Mouse (Mus musculus) hindbrain, embryonic 15.5 days (tissue): Measurements from ENCODE around the gene Fgf11. TPM values are rescaled to one million over a fixed set of nuclear protein-coding genes. Genes with fewer than 3 reads are reported as not detected.
A peak's percentile ranks its signal among the peaks of the same experiment; 100 is the strongest.

Experiments
- ATAC-seq: fragments of 200-750 bp; cut with Nextera tagmentation; 2 replicates; pipeline ENCODE4 v1.8.0; 2017; ENCODE audit warnings: low read depth, moderate number of reproducible peaks, moderate TSS enrichment; ENCODE audit not compliant: low FRiP score
- H3K27ac ChIP-seq: fragments of 300-500 bp; sonication (generic); replicated peaks from 2 replicates; pipeline ENCODE4 v1.5.1; 2015; ENCODE audit warnings: mild to moderate bottlenecking, inconsistent platforms
- H3K27me3 ChIP-seq: fragments of 300-500 bp; sonication (generic); 2 replicates; pipeline ENCODE4 v1.6.1; 2015; ENCODE audit warnings: control low read depth, inconsistent platforms
- H3K36me3 ChIP-seq: fragments of 300-500 bp; sonication (generic); 2 replicates; pipeline ENCODE4 v1.6.1; 2015; ENCODE audit warnings: control low read depth, inconsistent platforms
- H3K4me1 ChIP-seq: fragments of 300-500 bp; sonication (generic); replicated peaks from 2 replicates; pipeline ENCODE4 v1.6.1; 2015; ENCODE audit warnings: control low read depth, inconsistent platforms
- H3K4me2 ChIP-seq: fragments of 300-500 bp; sonication (generic); 2 replicates; pipeline ENCODE4 v1.6.1; 2015; ENCODE audit warnings: moderate library complexity, mild to moderate bottlenecking, inconsistent platforms
- H3K4me3 ChIP-seq: fragments of 300-500 bp; sonication (generic); 2 replicates; pipeline ENCODE4 v1.5.1; 2015; ENCODE audit warnings: mild to moderate bottlenecking, inconsistent platforms
- H3K9ac ChIP-seq: fragments of 300-500 bp; sonication (generic); 2 replicates; pipeline ENCODE4 v1.6.1; 2015; ENCODE audit warnings: inconsistent platforms
- H3K9me3 ChIP-seq: fragments of 300-500 bp; sonication (generic); 2 replicates; pipeline ENCODE4 v1.6.1; 2016; ENCODE audit warnings: control low read depth, inconsistent platforms
- WGBS: fragments of 180-500 bp; shearing (Covaris S2); methylation state at CpG from one replicate; pipeline ENCODE4 v1.1.7; 2015; 5-methylcytosine and 5-hydroxymethylcytosine counted together
- polyA plus RNA-seq: library from polyadenylated mRNA; unstranded; fragments of >200 nt; fragmentation: Nextera tagmentation; extraction: Ambion mirVana; gene quantifications from 2 replicates; pipeline ENCODE4 v1.2.1, GENCODE M21; 2015

Fgf11 gene
- polyA plus RNA-seq, 1 experiment from 2014 or later = 7.1 TPM

DNA sequence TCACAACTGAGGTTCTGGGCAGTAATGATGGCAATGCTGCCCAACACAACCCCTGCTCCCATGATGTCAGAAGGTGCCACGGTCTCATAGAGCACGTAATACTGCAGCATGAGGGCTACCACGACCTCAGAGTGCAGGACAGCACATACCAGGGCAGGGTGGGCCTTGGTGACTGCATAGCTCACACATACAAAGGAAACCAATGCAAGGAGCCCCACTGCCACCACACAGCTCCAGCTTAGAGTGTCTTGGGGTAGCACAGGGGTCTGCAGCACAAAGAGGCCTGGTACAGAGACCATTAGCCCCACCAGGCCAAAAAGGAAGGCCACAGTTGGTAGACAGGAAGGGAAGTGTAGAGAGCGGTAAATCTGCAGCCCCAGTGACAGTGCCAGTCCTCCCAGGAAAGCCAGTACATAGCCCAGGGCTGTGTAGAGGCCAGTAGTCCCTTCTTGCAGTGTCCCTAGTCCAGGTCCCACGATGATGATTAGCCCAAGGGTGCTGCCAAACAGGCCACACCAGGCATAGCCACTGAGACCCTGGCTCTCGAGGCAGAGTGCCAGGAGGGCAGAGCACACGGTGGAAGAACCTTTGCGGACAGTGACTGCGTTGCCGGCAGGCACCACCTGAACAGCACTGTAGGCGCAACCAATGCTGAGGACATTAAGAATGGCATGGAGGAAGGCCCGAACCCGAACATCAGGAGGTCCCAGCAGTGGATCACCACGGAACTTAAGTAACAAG lies 41.3 kb downstream of the Fgf11 start:
- no peak for ATAC-seq
- H3K27me3 ChIP-seq = no peaks in the 10 kb centered on the region
- peak overlapping the region; percentile 46 for H3K4me3 ChIP-seq
- H3K9ac ChIP-seq = peak overlapping the region; percentile 62
- WGBS = 77% methylated on average over 14 of the region's 14 CpGs
- no peaks in the 10 kb centered on the region for H3K9me3 ChIP-seq
- peaks cover 43% of the 10 kb centered on the region for H3K4me1 ChIP-seq
- H3K27ac ChIP-seq = peak overlapping the region; percentile 97
- peak overlapping the region; percentile 79 for H3K4me2 ChIP-seq
- no peaks in the 10 kb centered on the region for H3K36me3 ChIP-seq

DNA sequence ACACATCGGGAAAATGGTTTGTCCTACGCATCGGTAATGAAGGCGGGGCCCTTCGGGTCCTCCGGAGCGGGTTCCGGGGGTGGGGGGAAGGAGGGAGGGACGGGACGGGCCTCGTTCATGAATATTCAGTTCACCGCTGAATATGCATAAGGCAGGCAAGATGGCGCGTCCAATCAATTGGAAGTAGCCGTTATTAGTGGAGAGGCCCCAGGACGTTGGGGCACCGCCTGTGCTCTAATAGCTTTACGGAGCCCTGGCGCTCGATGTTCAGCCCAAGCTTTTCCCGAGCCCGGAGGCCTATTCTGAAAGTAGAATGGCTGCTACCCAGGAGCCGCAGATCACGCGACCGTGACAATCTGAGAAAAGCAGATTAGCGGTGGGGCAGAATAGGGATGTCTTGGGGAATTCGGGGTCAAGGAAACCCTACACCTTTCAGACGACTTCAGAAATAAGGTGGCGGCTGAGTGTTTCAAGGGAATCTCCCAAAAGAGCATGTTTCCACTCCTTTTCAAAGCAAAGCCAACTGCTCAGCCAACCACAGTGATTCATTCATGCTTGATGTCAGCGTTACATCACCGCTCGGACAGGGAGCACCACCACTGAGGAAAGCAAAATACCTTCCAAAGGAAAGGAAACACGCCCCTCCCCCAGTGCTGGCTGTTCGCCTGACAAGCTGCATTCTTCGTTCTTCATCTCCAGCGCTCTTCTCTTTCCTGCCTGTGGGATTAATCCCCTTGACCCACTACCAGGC lies 42.5 kb downstream of the Fgf11 start:
- Histone ChIP-seq H3K4me3 (peak overlapping the region; percentile 46), H3K4me1 (peaks cover 49% of the 10 kb centered on the region), H3K36me3 (no peaks in the 10 kb centered on the region), H3K4me2 (peak overlapping the region; percentile 79), H3K27ac (peak overlapping the region; percentile 97), H3K27me3 (no peaks in the 10 kb centered on the region), H3K9me3 (no peaks in the 10 kb centered on the region), H3K9ac (peak overlapping the region; percentile 62)
- WGBS = under 1% methylated on average over 37 of the region's 37 CpGs
- peak; percentile 91 for ATAC-seq

DNA sequence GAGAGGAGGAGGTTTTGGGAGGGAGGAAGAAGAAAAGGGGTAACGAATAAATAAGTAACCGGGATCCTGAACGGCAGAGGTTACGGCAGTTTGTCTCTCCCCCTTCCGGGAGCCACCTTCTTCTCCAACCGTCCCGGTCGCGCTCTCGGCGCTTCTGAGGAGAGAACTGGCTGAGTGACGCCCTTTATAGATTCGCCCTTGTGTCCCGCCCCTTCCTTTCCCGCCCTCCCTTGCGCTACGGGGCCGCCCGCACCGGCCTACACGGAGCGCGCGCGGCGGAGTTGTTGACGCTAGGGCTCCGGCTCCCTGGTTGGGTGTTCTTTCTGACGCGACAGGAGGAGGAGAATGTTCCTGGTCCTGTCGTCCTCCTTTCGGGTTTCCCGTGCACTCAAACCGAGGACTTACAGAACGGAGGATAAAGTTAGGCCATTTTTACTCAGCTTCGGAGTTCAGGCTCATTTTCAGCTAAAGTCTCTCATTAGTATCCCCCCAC lies 43.1 kb downstream of the Fgf11 start, which contains the start of gene Polr2a:
Gene Polr2a, minus strand, starts transcription at position 160 of the 493 bp plus-strand sequence.
- Histone ChIP-seq H3K27ac (peak within 1 kb of the TSS; percentile 97), H3K36me3 (no peaks in the 10 kb centered on the region), H3K4me1 (peaks cover 55% of the 10 kb centered on the region), H3K4me2 (peak within 1 kb of the TSS; percentile 79), H3K4me3 (peak within 1 kb of the TSS; percentile 46), H3K9me3 (no peaks in the 10 kb centered on the region), H3K9ac (peak within 1 kb of the TSS; percentile 66), H3K27me3 (no peaks in the 10 kb centered on the region)
- under 1% methylated on average over 25 of the region's 36 CpGs for WGBS
- ATAC-seq = peak; percentile 93

DNA sequence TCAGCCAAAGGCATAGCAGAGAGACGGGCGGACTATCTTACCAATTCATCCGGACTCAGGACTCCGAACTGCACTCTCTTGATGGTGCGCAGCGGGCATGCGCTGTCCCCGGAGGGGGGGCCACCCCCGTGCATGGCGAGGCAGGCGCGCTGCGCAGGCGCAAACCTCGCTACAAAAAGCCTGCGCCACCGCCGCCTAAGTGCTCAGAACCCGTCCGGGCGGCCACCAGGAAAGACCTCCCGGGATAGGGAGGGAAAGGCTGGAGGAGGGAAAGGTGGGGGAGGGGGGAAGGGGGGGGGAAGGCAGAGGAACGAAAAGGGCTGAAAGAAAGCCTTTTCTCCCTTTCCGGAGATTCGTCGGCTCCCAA lies 43.6 kb downstream of the Fgf11 start:
- Histone ChIP-seq H3K4me2 (peak overlapping the region; percentile 79), H3K27me3 (no peaks in the 10 kb centered on the region), H3K36me3 (no peaks in the 10 kb centered on the region), H3K9me3 (no peaks in the 10 kb centered on the region), H3K27ac (peak overlapping the region; percentile 97), H3K4me3 (peak overlapping the region; percentile 46), H3K4me1 (peaks cover 55% of the 10 kb centered on the region), H3K9ac (peak overlapping the region; percentile 66)
- under 1% methylated on average over 23 of the region's 26 CpGs for WGBS
- ATAC-seq = peak; percentile 83

DNA sequence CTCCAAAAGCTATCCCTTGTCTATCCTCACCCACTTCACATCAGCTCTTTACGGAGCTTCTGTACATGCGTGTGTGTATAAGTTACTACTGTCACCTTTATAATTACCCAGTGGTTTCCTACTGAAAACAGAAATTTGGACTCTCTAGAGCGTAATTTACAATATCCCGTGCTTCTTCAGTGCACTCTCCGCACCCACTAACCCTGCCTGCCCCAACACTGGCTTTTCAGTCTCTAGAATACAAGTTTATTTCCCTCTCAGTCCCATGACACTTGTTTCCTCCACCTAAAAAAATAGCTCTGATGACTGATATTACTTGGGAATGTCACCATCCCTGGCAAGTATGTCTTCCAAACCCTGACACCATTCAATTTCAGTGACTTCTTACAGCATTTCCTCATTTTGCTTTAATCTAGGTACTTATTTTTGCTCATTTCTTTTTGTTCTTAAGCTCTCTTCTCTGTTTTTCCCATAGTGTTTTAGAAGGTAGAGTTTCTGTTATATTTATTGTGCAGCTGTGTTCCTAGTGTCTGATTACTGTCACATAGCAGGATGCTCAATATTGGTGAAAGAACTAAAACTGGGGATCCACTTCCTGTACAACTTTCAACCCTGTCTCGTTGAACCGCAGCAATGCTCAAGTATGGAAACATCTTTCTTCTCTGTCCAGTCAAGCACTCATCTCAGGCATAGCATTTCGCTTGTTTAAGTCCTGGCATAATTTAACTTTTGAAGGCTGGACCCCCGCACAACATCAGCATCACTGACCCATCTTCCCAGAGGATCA lies 44.2 kb downstream of the Fgf11 start:
- H3K4me1 ChIP-seq = peaks cover 55% of the 10 kb centered on the region

DNA sequence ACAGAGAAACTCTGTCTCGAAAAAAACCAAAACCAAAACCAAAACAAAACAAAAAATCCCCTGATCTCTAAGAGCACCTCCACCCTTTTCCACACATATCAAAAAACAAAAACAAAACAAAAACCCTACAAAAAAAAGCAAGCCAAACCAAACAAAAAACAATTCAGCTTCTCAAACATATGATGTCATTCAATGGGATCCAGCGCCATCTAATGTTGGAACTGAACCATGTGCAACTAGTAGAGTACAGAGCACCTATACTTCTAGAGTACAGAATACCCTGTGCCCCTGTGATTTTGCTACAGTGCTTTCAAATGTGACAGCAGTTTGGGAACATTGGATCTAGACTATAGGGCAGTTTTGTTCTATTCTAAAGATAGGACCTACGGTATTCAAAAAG lies 47.0 kb downstream of the Fgf11 start:
- Histone ChIP-seq H3K4me2 (peak overlapping the region; percentile 79), H3K4me1 (peaks cover 43% of the 10 kb centered on the region), H3K4me3 (0 out of 2 replicates have a peak overlapping the region, but pooled peaks have one; percentile 5), H3K9ac (no peak overlapping the region), H3K36me3 (no peaks in the 10 kb centered on the region), H3K27ac (no peak overlapping the region), H3K27me3 (no peaks in the 10 kb centered on the region), H3K9me3 (no peaks in the 10 kb centered on the region)
- WGBS = 61% methylated on average over 3 of the region's 3 CpGs
- ATAC-seq = no peak

More for the DNA sequence above, 44.2 kb downstream of the Fgf11 start:
- H3K9me3 ChIP-seq = no peaks in the 10 kb centered on the region
- H3K4me3 ChIP-seq = peak overlapping the region; percentile 46
- peak overlapping the region; percentile 66 for H3K9ac ChIP-seq
- 42% methylated on average over 9 of the region's 9 CpGs for WGBS
- peak overlapping the region; percentile 97 for H3K27ac ChIP-seq
- H3K36me3 ChIP-seq = no peaks in the 10 kb centered on the region
- ATAC-seq = no peak
- H3K27me3 ChIP-seq = no peaks in the 10 kb centered on the region
- peak overlapping the region; percentile 79 for H3K4me2 ChIP-seq

DNA sequence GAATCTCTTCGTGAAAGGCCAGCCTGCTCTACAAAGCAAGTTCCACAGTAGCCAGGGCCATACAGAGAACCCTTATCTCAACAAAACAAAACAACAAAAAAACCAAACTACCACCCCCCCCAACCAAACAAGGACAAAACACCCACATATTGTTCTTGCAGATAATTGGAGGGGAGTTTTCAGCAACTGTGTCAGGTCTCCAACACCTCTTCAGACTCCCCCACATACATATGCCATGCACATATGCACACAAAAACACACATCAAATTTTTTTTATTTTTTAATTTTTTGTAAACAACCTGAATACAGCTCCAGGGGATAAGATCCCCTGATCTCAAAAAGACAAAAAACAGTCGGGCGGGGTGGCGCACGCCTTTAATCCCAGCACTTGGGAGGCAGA lies 47.4 kb downstream of the Fgf11 start:
- no peak overlapping the region for H3K27ac ChIP-seq
- 90% methylated on average over 5 of the region's 5 CpGs for WGBS
- no peaks in the 10 kb centered on the region for H3K9me3 ChIP-seq
- no peaks in the 10 kb centered on the region for H3K36me3 ChIP-seq
- ATAC-seq = no peak
- H3K4me1 ChIP-seq = peaks cover 40% of the 10 kb centered on the region
- H3K4me3 ChIP-seq = 0 out of 2 replicates have a peak overlapping the region, but pooled peaks have one; percentile 5
- peak overlapping the region; percentile 79 for H3K4me2 ChIP-seq
- no peaks in the 10 kb centered on the region for H3K27me3 ChIP-seq
- H3K9ac ChIP-seq = no peak overlapping the region

DNA sequence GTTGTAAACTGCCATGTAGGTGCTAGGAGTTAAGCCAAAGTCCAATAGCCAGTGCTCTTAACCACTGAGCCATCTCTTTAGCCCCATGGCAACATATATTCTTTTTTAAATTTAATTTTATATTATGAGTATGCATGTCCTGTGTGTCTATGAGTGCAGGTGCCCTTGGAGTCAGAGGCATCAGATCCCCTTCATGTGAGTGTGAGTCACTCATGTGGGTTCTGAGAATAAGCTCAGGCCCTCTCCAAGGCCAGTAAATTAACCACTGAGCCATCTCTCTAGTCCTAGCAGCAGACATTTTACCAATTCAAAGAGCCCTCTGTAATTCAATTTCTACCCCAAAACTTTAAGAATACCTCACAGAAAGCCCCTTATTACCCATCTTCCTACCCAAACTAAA lies 49.0 kb downstream of the Fgf11 start:
- Histone ChIP-seq H3K9me3 (no peaks in the 10 kb centered on the region), H3K4me1 (peaks cover 40% of the 10 kb centered on the region), H3K9ac (no peak overlapping the region), H3K36me3 (0 out of 2 replicates have a peak, but pooled peaks cover 5% of the 10 kb centered on the region), H3K27ac (no peak overlapping the region), H3K4me3 (no peak overlapping the region), H3K4me2 (no peak overlapping the region), H3K27me3 (no peaks in the 10 kb centered on the region)
- ATAC-seq = no peak

DNA sequence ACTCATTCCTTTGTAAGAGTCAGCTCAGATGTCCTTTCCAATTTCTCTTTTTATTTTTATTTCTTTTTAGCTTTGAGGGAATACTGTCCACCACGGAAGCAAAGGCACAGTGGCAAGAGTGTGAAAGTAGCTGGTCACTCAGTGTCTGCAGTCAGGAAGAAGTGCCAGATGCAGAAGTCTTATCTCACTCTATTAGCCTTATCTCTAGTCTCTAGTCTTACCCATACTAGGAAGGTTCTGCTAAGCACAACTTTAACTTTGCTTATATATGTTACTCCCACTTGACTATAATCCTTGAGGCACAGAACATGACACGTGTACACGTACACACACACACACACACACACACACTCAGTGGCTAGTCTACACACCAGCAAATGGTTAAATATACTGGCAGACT lies 50.0 kb downstream of the Fgf11 start:
- no peak for ATAC-seq
- 89% methylated on average over 3 of the region's 3 CpGs for WGBS

More for the DNA sequence above, 50.0 kb downstream of the Fgf11 start:
- Histone ChIP-seq H3K9ac (no peak overlapping the region), H3K9me3 (no peaks in the 10 kb centered on the region), H3K4me1 (peaks cover 29% of the 10 kb centered on the region), H3K27ac (no peak overlapping the region), H3K36me3 (peaks cover 12% of the 10 kb centered on the region), H3K27me3 (no peaks in the 10 kb centered on the region), H3K4me3 (no peak overlapping the region), H3K4me2 (no peak overlapping the region)
